Mouse (Mus musculus) ES-E14 (cell line): ENCODE results near the gene Klhdc4.

Experiments
- CHD2 ChIP-seq: IDR thresholded peaks from 2 replicates; pipeline ENCODE4 v1.6.1; 2014; ENCODE audit warnings: mild to moderate bottlenecking, low read depth, low read length, inconsistent platforms
- HCFC1 ChIP-seq: IDR thresholded peaks from 2 replicates; pipeline ENCODE4 v1.6.1; 2012; ENCODE audit warnings: low read length, inconsistent platforms, borderline replicate concordance; ENCODE audit not compliant: insufficient read depth
- MAFK ChIP-seq: IDR thresholded peaks from 2 replicates; pipeline ENCODE4 v1.6.1; 2014; ENCODE audit warnings: mild to moderate bottlenecking, low read depth, low read length, inconsistent platforms; ENCODE audit not compliant: insufficient read depth
- ZC3H11A ChIP-seq: IDR thresholded peaks from 2 replicates; pipeline ENCODE4 v1.6.1; 2012; ENCODE audit warnings: low read depth, mild to moderate bottlenecking, inconsistent platforms, low read length, borderline replicate concordance
- ZNF384 ChIP-seq: IDR thresholded peaks from 2 replicates; pipeline ENCODE4 v1.6.1; 2012; ENCODE audit warnings: low read depth, low read length, inconsistent platforms

DNA sequence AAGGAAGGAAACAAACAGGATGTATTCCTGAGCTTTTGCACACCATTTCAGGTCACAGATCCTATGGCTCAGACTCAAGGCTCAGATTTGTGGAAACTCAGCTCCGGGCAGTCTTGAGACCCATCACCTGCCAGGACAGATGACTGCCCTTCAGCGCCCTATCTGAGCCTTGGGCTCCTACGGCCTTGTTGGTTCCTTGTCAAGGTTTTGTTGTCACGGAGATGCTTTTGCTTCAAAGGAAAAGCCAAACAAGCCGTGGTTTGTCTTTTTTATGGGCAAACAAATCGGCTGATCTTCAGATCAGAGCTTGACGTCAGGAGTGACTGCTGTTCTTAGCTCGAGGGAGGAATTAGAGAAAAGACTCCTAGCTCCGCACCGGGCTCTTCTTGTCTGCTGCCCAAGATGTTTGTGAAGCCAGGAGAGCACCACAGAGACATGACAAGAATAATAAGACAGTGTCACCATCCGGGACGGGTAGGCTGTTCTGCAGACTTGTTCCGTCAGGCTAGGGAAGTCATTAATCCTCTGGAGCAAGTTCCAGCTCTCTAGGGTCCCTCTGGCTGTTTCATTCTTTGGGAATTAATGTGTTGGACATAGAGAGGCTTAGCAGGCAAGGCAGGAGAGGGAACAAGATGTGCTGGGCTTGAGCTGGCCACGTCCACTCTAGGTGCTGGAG lies 26.8 kb upstream of the Klhdc4 start:
- TF ChIP-seq CHD2 (no peak), ZC3H11A (no peak), HCFC1 (no peak), ZNF384 (no peak), MAFK (no peak)
